Mouse (Mus musculus) heart, adult 2 months (tissue): Measurements from ENCODE around the gene Psma4. TPM values are rescaled to one million over a fixed set of nuclear protein-coding genes. Genes with fewer than 3 reads are reported as not detected.

Experiments used
- DNase-seq, 2 experiments: peaks; one replicate each; pipeline ENCODE4 v3.0.0; 2021
- H3K27ac ChIP-seq: fragments of 200-600 bp; 2 replicates; pipeline ENCODE4 v1.8.1; 2022
- H3K27me3 ChIP-seq: fragments of 200-500 bp; 2 replicates; pipeline ENCODE4 v1.6.1; 2012; ENCODE audit warnings: mild to moderate bottlenecking, low read length, inconsistent platforms, mixed read lengths; ENCODE audit not compliant: control insufficient read depth, insufficient read depth
- H3K36me3 ChIP-seq: fragments of 200-500 bp; 2 replicates; pipeline ENCODE4 v1.6.1; 2012; ENCODE audit warnings: low read length, inconsistent platforms; ENCODE audit not compliant: control insufficient read depth, insufficient read depth
- H3K4me1 ChIP-seq: fragments of 200-500 bp; 2 replicates; pipeline ENCODE4 v1.6.1; 2011; ENCODE audit warnings: low read length; ENCODE audit not compliant: control insufficient read depth, insufficient read depth
- H3K4me3 ChIP-seq: fragments of 200-600 bp; 2 replicates; pipeline ENCODE4 v1.8.1; 2022
- H3K79me2 ChIP-seq: fragments of 200-500 bp; replicated peaks from 2 replicates; pipeline ENCODE4 v1.6.1; 2012; ENCODE audit warnings: mild to moderate bottlenecking, inconsistent platforms, low read length, moderate library complexity, mixed read lengths; ENCODE audit not compliant: control insufficient read depth, insufficient read depth
- H3K9ac ChIP-seq: fragments of 200-500 bp; 2 replicates; pipeline ENCODE4 v1.6.1; 2012; ENCODE audit warnings: low read depth, mild to moderate bottlenecking, control low read depth, inconsistent platforms, low read length, mixed read lengths
- CTCF ChIP-seq: fragments of 200-600 bp; IDR thresholded peaks from 2 replicates; pipeline ENCODE4 v1.8.1; 2022; ENCODE audit warnings: antibody characterized with exemption, mild to moderate bottlenecking, moderate library complexity
- EP300 ChIP-seq: fragments of 200-500 bp; IDR thresholded peaks from 2 replicates; pipeline ENCODE4 v1.6.1; 2011; ENCODE audit warnings: low read depth, low read length, control low read depth; ENCODE audit not compliant: insufficient read depth
- POLR2A ChIP-seq: fragments of 200-500 bp; IDR thresholded peaks from 2 replicates; pipeline ENCODE4 v1.6.1; 2011; ENCODE audit warnings: mild to moderate bottlenecking, low read depth, low read length, control low read depth; ENCODE audit not compliant: insufficient read depth
- WGBS: fragments of 180-500 bp; shearing (Covaris S2); methylation state at CpG from one replicate; pipeline ENCODE4 v1.1.7; 2018; 5-methylcytosine and 5-hydroxymethylcytosine counted together
- intact Hi-C: fragments of 180-260 bp; cut with DNase I; formaldehyde crosslinking; loops from one replicate; pipeline ENCODE4 v1.15.1; 2025
- polyA plus RNA-seq: library from polyadenylated mRNA; depleted of rRNA; stranded (reverse); fragments of >200 nt; gene quantifications from 2 replicates; pipeline ENCODE4 v1.2.3, GENCODE M21; 2012
- total RNA-seq, 2 experiments: library from RNA; stranded (reverse); gene quantifications; 2 replicates each; pipeline ENCODE4 v1.2.3; 2021

The Psma4 gene
- total and polyA plus RNA-seq, 3 experiments = 87.1 to 127 (median 110) TPM

GRCm38 (mm10) chr9:54969972-54970637 is 19.5 kb downstream of the Psma4 start:
- Histone ChIP-seq H3K27me3 (no peaks in the 10 kb centered on the region; the same call in 1 of the 2 replicates), H3K9ac (no peak overlapping the region), H3K4me3 (no peak overlapping the region), H3K36me3 (no peaks in the 10 kb centered on the region), H3K4me1 (no peaks in the 10 kb centered on the region), H3K79me2 (no peaks in the 10 kb centered on the region), H3K27ac (no peak overlapping the region)
- intact Hi-C loops = no loop called here
- no peak for DNase-seq
- TF ChIP-seq EP300 (no peak), CTCF (no peak), POLR2A (no peak)
- 41% methylated on average over 8 of the region's 8 CpGs for WGBS

GRCm38 (mm10) chr9:54980674-54981073 is 30.1 kb downstream of the Psma4 start, which contains the start of gene Chrna5:
Gene Chrna5 (plus strand): TSS chr9:54980880.
- Histone ChIP-seq H3K4me1 (peaks cover 3% of the 10 kb centered on the region), H3K27me3 (peaks cover 16% of the 10 kb centered on the region), H3K9ac (no peak within 1 kb of the TSS), H3K4me3 (peak within 1 kb of the TSS; percentile 31), H3K79me2 (no peaks in the 10 kb centered on the region), H3K27ac (no peak within 1 kb of the TSS), H3K36me3 (no peaks in the 10 kb centered on the region; the same call in 1 of the 2 replicates)
- no peak for TF ChIP-seq CTCF
- TF ChIP-seq EP300 = no peak
- TF ChIP-seq POLR2A = no peak
- 67% methylated on average over 8 of the region's 8 CpGs for WGBS
- no peak for DNase-seq
- intact Hi-C loops = no loop called here

DNA sequence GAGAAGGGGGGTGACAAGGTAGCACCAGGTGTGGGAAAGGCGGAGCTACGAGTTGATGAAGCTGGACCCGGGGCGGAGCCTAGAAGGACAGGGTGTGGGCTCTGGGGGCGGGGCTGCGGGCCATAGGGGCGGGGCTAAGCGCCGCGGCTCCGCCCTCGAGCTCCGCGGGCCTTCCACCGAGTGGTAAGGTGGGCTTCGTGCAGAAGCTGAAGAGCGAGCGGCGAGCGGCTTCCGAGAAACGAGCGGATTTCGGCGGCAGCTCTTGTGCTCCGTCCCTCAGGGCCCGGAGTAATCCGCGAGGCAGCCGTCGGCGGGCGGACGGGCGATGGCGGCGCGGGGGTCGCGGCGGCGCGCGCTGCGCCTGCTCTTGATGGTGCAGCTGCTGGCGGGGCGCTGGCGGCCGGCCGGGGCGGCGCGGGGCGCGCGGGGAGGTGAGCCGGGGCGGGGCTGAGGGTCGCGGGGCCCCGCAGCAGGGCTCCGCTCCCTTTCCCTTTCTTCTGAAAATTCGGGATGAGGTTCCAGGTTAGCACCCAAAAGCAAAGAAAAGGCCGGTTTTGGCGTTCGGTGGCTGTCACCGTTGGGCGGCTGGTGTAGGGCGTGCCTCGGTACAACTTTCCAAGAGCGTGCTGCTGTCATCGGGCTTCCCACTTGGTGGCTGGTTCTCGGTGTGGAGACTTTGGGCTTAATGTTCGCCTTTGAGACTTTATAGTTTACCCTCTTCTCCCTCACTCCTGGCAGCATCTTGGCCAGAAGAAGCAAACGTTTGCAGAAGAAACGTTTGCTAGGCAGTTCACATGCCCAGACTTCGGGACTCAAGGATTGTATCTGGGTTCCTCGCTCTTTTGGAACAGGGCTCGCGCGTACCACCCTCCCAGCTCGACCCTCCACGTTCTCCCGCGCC is 31.0 kb downstream of the Psma4 start:
- DNase-seq = peak; percentile 7 to 21
- peaks cover 16% of the 10 kb centered on the region for H3K27me3 ChIP-seq
- H3K27ac ChIP-seq = no peak overlapping the region
- no peaks in the 10 kb centered on the region; the same call in 1 of the 2 replicates for H3K36me3 ChIP-seq
- intact Hi-C loops = no loop called here
- peaks cover 3% of the 10 kb centered on the region for H3K4me1 ChIP-seq
- 2% methylated on average over 70 of the region's 85 CpGs for WGBS
- H3K4me3 ChIP-seq = peak overlapping the region; percentile 31
- H3K79me2 ChIP-seq = no peaks in the 10 kb centered on the region
- no peak overlapping the region for H3K9ac ChIP-seq
- TF ChIP-seq EP300 = no peak
- no peak for TF ChIP-seq POLR2A
- no peak for TF ChIP-seq CTCF

DNA sequence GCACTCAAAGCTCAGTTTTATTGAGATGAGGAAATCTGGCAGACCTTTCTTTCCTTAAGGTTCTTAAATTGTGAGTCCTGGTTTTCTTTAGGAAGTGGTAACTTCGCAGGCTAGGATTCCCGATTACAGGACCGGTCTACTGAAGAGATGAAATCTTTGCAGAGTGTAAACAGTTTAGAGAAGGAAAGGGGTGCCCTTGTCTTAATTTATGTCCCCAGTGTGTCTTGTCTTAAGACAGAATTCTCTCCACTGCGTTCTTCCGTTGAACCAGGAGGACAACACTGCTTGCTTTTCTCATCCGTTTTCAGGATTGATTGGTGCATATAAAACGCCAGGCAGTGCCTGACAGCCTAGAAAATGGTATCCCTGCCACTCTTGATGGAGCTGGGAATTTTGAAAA is 31.8 kb downstream of the Psma4 start:
- intact Hi-C loops = no loop called here
- WGBS = 24% methylated on average over 7 of the region's 7 CpGs
- Histone ChIP-seq H3K27me3 (peaks cover 16% of the 10 kb centered on the region), H3K79me2 (no peaks in the 10 kb centered on the region), H3K36me3 (no peaks in the 10 kb centered on the region; the same call in 1 of the 2 replicates), H3K9ac (no peak overlapping the region), H3K4me3 (no peak overlapping the region), H3K4me1 (peaks cover 3% of the 10 kb centered on the region), H3K27ac (no peak overlapping the region)
- TF ChIP-seq CTCF = no peak
- no peak for DNase-seq

DNA sequence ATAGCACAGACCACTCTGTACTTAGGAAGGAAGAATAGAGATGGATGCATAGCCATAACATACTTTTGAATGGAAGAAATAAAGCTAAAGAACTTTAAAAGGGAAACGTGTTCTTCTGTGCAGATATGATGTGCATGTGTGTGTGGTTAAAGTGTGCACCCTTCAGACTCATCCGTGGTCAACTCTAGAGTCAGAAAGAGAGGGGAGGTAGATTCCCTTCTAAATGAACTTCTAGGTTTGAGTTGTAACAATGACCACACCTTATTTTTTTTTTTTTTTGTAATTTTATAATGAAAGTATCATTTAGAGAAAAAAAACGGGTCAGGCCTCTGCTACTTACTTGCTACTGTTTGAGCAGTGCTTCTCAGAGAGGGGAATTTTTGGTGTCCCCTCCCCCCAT is 39.8 kb downstream of the Psma4 start:
- WGBS = 65% methylated on average over 3 of the region's 3 CpGs

GRCm38 (mm10) chr9:54994381-54994780 is 43.8 kb downstream of the Psma4 start:
- intact Hi-C loops = no loop called here
- no peak for DNase-seq
- TF ChIP-seq EP300 (no peak), CTCF (no peak), POLR2A (no peak)
- Histone ChIP-seq H3K27ac (no peak overlapping the region), H3K9ac (no peak overlapping the region), H3K4me1 (no peaks in the 10 kb centered on the region), H3K36me3 (no peaks in the 10 kb centered on the region), H3K4me3 (no peak overlapping the region), H3K27me3 (no peaks in the 10 kb centered on the region; the same call in 1 of the 2 replicates), H3K79me2 (no peaks in the 10 kb centered on the region)
- WGBS = 62% methylated on average over 3 of the region's 3 CpGs

More for the DNA sequence above, 39.8 kb downstream of the Psma4 start:
- no peak for DNase-seq
- H3K9ac ChIP-seq = no peak overlapping the region
- no peaks in the 10 kb centered on the region for H3K36me3 ChIP-seq
- H3K27ac ChIP-seq = no peak overlapping the region
- H3K4me1 ChIP-seq = no peaks in the 10 kb centered on the region
- H3K4me3 ChIP-seq = no peak overlapping the region
- TF ChIP-seq CTCF (no peak), EP300 (no peak)
- H3K79me2 ChIP-seq = no peaks in the 10 kb centered on the region
- intact Hi-C loops = no loop called here
- H3K27me3 ChIP-seq = no peaks in the 10 kb centered on the region
